Mouse (Mus musculus): ENCODE data around the gene Jak3.

The Jak3 gene

DNA sequence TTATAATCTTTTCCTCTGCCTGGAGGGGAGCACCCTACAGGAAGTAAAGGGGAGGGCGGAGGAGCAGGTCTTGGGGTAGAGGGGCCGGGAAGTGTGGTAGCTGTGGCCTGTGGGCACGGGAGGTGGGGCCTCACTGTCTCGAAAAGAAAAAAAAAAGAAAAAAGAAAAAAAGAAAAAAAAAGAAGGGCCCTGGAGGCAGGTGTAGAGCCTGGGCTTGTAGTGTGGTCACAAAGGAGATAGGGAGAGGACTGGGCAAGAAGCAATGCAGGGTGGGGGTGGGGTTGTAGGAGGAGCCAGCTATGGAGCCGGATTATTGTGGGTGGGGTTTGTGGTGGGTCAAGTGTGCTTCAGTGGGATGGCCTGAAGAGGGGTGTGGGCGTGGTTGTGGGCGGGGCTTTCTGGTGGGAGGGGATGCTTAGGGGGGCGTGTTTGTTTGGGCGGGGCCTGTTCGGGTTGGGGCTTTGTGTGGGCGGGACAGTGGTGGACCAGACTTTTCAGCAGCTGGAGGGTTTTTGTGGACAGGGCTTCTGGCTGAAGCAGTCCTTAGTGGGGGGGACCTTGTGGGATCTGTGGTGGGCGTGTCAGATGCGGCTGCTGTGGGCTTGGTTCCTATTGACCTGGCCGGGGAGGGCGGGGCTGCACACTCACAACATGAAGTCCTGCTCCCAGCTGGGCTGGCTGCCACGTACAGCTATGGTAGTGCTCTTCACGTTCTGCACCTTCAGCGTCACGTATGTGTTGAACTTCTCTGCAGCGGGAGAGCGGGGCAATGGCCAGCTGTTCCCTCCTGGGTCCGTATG is 10.6 kb upstream of the Jak3 start:
- peak; percentile 80 for DNase-seq (ENCODE audit: low read depth, low spot score)

DNA sequence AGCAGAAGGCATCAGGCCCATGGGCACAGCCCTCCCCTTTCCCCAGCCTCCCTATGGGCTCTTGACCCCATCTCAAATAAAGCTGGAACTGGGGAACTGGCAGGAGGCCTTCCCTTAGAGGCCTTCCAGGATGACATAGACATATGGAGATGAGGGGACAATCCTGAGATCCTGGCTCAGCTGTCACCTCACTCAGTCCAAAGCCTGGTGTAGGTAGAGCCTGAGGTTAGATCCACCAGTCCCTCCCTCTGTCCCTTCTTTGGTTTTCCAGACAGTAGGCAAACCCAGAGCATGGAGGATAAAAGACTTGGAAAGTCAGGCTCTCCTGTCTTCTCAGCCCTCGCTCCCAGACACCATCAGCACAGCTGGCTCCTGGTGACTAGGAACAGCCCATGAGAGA is 9.2 kb upstream of the Jak3 start:
- DNase-seq (ENCODE audit: low read depth, low spot score): no peak

DNA sequence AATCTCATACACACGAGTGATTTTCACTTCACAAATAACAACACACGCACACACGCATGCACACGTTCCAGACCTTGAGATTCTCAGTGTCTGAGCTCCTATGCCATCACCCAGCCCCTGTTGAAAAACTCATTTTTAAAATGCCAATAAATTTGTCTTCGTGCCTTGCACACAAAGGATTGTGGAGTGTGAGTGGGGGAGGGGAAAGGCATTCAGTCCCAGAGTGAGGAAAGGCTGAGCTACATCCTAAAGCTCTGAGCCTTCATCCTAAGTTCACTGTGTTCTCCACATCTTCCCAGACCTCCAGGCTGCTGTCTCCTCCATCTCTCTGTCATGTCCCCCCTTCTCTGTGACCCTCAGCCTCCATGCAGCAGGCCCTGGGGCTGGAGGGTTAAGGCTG is 8.8 kb upstream of the Jak3 start:
- no peak for DNase-seq (ENCODE audit: low read depth, low spot score)

DNA sequence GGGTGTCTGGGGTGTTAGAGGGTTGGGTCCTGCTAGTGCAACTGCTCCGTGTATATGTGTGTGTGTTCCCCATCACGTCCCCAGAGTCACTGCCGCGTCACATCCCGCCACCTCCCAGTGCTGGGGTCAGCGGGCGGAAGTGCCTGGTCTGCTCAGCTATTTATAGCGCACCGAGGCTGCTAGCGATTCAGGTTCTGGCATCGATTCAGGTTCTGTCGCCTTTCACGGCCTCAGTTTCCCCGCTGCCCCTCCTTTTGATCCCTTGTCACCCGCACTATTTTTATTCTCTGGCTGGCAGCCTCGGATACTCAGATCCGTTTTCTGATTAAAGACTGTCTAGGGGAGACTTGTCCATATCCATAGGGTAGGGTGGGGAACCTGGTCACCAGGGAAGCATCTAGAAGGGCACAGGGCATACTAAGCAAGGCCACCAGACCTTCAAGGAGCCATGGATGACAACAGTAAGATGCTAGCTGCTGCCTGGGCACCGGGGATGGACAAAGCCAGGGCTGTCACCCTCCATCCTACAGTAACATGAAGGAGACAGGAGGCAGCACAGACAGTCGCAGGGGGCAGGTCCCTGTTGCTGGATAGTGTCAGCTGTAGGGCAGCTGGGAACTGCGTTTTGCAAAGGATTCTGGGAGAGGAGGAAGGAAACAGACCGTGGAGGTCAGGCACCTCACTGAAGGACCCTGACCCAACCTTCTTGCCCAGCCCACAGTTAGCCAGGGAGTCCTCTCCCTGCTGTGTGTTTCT is 7.7 kb upstream of the Jak3 start:
- DNase-seq (ENCODE audit: low read depth, low spot score): no peak

DNA sequence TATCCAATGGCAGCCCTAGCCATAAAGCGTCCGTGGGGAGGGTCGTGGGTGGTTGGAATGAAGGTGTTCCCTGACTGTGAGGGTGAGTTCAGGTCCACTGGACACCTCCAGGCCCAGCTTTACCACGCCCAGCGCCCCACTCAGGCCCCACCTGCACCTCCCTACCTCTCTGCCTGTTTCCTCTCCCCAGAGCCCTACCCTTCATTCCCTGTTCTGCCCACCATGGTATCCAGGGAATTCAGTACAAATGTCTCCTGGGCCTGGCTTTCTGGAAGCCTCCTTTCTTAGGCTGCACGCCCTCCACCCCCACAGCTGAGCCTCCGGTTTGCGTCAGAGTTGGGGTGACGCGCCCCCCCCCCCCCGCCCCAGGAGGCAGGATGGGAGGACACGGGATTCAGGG is 5.9 kb upstream of the Jak3 start:
- no peak for DNase-seq (ENCODE audit: low read depth, low spot score)

DNA sequence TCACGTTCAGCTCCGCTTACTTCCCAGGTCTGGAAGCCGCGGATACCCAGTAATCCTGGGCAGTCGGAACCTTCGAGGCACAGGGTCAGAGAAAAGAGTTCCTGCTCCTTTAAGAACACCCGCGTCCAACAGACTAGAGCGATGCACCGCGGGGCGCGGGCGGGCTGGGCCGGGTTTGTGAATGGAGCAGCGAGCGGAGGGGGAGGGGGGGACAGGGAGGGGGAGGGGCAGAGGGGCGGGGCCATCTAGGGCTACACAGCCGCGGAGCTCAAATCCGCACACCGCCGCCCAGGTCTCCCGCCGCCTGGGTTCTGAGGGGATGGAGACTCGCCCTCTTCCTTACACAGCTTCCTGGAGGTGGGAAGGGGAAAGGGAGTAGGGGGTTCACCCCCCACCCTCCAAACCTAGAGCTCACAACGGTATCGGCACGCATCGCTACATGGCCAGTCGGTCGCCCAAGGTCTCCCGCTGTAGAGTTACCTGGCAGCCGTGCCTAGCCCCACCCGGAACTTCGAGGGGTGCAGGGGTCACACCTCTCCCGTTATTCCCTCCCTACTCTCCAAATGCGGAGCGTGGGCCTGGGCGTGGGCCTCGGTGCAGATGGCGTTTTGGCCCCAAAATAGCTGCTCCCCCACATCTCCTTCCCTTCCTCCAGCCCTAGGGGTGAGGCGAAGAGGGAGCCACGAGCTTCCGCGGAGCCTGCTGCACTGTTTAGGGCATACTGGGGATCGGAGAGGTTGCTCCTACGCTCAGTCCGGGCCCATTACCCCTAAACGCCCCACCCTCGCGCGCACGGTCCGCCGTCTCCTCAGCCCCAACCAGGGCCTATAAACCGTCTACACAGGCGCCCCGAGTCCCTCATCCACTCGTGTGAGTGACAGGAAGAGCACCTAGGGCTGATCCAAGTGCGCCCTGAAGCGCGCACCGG is 5.2 kb upstream of the Jak3 start:
- peak; percentile 60 for DNase-seq (ENCODE audit: low read depth, low spot score)

DNA sequence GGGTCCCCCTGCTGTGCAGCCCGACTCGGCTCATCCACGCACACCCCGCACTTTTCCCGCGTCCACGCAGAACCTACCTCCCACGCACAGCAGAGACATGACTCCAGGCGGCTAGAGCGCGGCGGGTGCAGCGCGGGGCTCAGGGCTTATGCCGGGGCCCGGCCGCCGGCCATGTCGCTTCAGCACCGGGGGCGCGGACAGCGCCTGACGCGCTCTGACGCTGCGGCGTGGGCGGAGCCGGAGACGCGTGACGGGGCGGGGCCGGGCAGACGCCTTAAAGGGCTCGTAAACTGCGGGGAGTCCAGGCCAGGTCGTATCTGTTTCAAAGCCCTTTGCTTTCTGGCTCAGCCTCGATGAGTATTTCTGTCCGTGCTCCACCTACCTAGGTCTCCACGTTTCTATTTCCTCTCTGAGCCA is 4.5 kb upstream of the Jak3 start, which contains the start of gene Unc13a:
Unc13a (minus strand) TSS at position 209 of the 417 bp plus-strand sequence.
- DNase-seq (ENCODE audit: low read depth, low spot score): peak; percentile 91

DNA sequence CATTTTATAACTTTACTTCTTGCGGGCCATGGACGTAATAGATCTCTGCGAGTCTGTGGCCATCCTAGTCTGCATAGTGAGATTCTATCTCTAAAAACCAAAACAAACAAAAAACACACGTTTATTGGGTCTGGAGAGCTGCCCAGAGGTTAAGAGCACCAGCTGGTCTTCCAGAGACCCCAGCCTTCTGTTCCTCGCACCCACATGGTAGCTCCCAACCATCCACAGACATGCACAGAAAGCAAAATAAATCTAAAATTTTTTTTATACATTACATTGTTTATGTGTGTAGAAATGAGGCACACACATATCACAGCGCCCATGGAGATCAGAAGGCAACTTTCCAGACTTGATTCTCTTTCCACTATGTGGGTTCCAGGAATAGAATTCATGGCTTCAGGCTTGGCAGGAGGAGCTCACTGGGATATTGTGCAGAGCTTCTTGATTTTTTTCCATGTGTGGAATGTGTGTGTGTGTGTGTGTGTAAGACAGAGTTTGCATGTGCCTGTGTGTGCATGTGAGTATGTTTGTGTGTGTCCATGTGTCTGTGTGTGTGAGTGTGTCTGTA is 3.8 kb upstream of the Jak3 start:
- DNase-seq (ENCODE audit: low read depth, low spot score): no peak

DNA sequence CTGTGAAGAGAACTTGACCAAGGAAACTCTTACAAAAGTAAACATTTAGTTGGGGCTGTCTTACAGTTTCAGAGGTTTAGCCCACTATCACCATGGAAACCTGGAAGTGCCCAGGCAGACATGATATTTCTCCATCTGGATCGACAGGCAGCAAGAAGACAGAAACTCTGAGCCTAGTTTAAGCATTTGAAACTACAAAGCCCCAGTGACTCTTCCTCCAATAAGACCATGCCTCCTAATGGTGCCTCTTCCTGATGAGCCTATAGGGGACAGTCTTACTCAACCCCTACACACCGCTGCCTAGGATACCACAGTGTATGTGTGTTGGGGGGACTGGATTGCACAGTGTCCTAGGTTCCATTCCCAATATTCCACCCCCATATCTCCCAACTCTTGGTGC is 2.0 kb upstream of the Jak3 start:
- no peak for DNase-seq (ENCODE audit: low read depth, low spot score)

DNA sequence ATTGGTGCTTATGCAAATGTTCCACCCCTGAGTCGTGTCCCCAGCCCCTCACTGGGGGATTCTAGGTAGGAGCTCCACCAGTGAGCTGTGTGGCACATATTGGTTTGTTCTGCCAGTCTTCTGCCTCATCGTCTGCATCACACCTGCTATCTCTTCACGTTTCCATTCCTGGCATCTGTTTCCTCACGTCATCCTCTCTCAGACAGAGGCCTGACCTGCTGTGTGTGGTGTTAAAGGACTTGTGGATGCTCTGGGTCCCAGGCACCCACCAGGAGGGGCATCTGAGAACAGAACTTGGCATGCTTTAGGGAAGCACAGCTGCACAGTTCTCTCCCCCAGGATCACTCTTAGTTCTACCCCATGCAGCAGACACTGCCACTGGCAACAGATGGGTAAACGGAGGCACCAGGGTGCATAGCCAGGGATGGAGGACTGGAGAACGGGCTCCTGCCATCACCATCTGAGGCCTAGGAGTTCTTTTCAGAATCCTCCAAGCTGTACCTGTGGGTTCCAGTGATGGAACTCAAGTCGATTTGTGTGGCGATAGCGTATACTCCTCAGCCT is 558 bp upstream of the Jak3 start:
- DNase-seq (ENCODE audit: low read depth, low spot score): no peak

DNA sequence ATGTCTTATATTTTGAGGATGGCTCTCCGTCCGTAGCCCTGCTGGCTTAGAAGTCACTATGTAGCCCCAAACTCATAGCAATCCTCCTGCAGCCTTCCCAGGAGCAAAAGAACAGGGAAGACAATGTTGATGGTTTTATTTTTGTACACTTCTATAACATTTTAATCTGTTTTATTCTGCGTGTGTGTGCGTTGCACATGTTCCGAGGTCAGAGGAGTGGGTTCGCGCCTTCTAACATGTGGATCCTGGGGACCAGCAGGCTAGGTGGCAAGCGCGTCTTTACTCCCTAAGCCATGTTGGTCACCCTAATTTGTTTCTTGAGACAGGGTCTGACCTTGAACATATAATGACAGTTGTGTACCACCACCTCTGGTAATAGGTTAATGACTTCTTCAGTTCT is 707 bp downstream of the Jak3 start:
- DNase-seq (ENCODE audit: low read depth, low spot score): no peak

DNA sequence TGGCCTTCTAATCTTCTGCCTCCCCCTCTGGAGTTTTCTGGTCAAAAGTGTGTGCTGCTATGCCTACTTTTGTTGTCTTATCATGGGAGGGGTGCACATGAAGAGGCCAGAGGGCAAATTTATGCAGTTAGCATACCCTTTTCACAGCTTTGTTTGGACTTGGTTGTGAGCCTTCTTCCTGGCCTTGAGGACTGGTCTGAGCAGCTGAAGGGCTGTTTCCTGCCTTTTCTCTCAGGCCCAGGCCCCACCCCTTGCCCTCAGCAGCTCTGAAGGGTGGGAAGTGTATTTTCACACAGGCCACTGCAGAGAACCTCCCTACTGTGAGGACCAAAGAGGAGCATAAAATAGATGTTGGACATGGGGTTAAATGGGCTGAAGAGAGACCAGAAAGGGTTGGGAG is 1.5 kb downstream of the Jak3 start:
- no peak for DNase-seq (ENCODE audit: low read depth, low spot score)

DNA sequence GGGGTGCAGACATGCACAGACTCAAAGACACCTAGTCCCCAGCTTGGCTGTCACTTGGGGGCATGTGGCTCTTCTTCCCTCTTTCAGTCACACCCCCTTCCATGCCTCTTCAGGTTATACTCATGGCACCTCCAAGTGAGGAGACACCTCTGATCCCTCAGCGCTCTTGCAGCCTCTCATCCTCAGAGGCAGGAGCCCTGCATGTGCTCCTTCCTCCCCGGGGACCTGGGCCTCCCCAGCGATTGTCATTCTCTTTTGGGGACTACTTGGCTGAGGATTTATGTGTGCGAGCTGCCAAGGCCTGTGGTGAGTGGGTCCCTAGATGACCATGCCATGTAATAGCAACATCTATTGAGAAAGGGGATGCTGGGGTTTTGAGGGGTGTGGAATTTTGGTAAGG is 2.1 kb downstream of the Jak3 start:
- no peak for DNase-seq (ENCODE audit: low read depth, low spot score)

DNA sequence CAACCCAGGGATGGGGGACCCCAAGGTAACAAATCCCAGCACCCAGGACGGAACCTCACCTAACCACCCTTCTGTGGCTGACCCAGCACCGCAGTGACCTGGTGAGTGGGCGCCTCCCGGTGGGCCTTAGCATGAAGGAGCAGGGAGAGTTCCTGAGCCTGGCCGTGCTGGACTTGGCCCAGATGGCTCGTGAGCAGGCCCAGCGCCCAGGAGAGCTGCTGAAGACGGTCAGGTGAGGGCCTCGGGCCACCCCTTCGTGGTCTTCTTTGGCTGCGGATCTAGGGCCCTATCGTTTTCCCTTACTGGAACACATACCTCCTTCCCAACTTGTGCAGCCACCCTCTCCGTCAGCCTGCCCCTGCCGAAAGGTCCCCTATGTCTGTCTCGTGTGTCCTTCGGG is 3.0 kb downstream of the Jak3 start:
- DNase-seq (ENCODE audit: low read depth, low spot score): no peak

DNA sequence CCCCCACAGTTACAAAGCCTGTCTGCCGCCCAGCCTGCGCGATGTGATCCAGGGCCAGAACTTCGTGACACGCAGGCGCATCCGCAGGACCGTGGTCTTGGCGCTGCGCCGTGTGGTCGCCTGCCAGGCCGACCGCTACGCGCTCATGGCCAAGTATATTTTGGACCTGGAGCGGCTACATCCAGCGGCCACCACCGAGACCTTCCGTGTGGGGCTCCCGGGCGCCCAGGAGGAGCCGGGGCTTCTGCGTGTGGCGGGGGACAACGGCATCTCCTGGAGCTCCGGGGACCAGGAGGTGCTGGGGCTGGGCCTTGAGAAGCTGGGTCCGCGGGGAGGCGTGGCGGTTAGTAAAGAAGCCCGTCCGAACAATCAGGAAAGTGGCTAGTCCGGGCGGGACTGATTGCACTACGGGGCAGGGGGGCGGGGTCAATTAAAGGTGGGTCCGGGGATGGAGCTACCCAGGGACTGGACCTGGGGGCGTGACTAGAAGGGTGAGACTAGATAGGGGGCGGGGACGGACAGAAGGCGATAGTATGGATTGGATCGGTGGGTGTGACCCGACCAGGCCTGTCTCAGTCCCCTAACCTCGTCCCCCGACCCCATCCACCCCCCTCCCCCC is 3.6 kb downstream of the Jak3 start:
- DNase-seq (ENCODE audit: low read depth, low spot score): no peak

DNA sequence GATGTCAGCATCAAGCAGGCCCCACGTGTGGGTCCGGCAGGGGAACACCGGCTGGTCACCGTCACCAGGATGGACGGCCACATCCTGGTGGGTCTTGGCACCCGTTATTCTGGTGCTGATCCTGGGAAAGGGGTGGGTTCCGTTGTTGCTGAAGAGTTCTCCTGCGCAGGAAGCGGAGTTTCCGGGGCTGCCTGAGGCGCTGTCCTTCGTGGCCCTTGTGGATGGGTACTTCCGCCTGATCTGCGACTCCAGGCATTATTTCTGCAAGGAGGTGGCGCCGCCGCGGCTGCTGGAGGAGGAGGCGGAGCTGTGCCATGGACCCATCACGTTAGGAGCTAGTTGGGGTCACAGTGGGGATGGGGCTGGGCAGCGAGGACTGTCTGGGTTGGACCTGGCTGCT is 4.4 kb downstream of the Jak3 start:
- no peak for DNase-seq (ENCODE audit: low read depth, low spot score)

DNA sequence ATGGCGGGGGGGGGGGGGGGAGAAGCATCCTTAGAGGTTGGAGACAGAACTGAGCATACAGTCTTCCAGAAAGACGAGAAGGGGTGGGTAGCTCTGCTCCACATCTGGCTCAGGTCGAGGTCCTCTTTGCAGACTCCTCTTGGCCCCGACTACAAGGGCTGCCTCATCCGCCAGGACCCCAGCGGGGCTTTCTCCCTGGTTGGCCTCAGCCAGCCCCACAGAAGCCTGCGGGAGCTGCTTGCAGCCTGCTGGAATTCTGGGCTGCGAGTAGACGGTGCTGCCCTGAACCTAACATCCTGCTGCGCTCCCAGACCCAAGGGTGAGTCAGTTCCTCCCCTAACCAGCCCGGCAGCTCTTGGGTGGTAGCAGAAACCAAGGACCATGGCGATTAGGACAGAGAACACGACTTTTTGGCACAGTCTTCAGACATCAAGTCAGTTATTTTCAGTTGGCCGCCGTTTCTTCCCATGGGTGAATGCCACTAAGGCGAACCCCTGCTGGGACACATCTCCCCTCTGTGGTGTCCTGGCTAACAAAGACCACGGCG is 5.3 kb downstream of the Jak3 start:
- DNase-seq (ENCODE audit: low read depth, low spot score): no peak

DNA sequence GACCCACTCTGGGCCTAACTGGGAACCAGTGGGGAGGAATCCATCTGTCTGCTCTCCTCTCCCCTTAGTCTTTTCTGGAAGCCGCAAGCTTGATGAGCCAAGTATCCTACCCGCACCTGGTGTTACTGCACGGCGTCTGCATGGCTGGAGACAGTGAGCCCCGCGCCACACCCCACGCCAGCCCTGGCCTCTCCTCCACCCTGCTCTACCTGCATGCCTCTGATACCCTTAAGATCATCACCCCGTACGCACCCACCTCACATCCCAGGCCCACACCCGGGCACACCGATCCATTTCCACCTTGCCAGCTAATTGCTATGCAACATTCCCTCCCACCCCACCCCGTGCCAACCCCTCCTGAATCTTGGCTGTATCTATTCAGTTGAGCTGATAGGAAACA is 6.7 kb downstream of the Jak3 start:
- DNase-seq (ENCODE audit: low read depth, low spot score): no peak

DNA sequence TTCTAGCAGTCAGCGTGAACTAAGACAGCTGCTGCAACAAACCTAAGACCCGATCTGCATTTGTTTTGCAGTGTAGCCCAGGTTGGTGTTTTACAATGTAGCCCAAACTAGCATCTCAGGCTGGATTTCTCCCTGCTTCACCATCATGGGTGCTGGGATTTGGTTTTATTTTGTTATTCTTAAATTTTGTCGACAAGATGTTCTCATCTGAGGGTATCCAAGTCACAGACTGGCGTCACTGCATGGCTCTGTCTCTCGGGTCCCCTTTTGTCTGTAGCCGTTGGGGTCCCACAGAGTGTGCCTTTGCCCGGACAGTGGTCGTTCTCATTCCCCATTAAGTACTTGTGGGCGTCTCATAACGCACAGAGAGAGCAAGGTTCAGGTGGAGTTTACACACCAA is 8.6 kb downstream of the Jak3 start:
- no peak for DNase-seq (ENCODE audit: low read depth, low spot score)

DNA sequence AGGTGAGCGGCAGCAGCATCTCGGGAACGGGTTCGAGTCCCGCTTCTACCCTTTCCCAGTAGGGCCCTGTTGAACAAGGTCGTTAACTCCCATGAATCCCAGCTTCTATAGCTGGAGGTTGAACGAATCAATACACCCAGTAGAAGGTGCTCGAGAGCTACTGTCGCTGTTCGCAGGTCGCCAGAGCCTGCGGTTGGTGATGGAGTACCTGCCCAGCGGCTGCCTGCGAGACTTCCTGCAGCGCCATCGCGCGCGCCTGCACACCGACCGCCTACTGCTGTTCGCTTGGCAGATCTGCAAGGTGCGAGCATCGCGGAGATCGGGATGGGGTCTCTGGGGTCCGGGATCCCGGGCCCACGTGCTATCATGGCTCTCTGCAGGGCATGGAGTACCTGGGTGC is 9.5 kb downstream of the Jak3 start:
- DNase-seq (ENCODE audit: low read depth, low spot score): peak; percentile 38

All from forelimb bud, embryonic 11.5 days (tissue).